In the genomic region with DNA sequence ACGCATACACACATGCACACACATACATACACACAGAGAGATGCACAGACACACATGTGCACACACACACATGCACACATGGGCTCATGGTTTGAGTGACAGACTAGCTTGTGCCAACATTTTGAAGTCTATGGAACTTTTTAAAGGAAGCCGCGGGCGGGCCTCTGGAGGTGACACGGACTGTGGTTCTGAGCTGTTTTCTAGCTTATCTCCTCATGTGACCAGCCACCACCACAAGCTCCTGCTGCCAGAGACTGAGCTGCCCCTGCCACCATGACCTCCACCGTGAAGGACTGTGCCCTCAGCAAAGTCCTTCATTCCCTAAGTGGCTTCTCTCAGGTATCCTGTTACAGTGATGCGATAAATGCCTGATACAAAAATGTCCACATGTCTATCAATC, we compare ENCODE assay signal across 1 mouse cellular context.
TF ChIP-seq lines count a peak whose summit lies in the region.

No protein-coding gene starts in this region.

TF ChIP-seq in CH12.LX, 34 proteins besides CTCF, POLR2A, EP300 and RAD21 (continued from another document):
- no peak for TF ChIP-seq MXI1 (IDR thresholded peaks at IDR 0.05; ENCODE audit: low read depth, low read length)
